Mouse (Mus musculus): ENCODE results near the gene Vat1. TPM values are rescaled to one million over a fixed set of nuclear protein-coding genes. Genes with fewer than 3 reads are reported as not detected.
A peak's percentile ranks its signal among the peaks of the same experiment; 100 is the strongest.
"Not testable (repeated sequence)": the region's sequence is repeated elsewhere in the genome, so short reads cannot be mapped to it uniquely, and the experiment has no call there.

The Vat1 gene
- polyA plus RNA-seq, 1 experiment: 94.2 TPM

- peaks cover 63% of the 10 kb centered on the region for H3K4me1 ChIP-seq
- TF ChIP-seq GATA1 (IDR thresholded peaks at IDR 0.05; ENCODE audit: borderline replicate concordance, low read length) (no peak), FLI1 (IDR thresholded peaks at IDR 0.05; ENCODE audit: low read length) (no peak)
- no peaks in the 10 kb centered on the region for H3K9me3 ChIP-seq
- H3K4me3 ChIP-seq (replicated peaks): peak overlapping the region; percentile 96
- peaks cover 52% of the 10 kb centered on the region for H3K27me3 ChIP-seq (replicated peaks)
- peaks cover 2% of the 10 kb centered on the region for H3K36me3 ChIP-seq (replicated peaks; ENCODE audit: low read length)
Observed at GRCm38 (mm10) chr11:101467477-101468262, 1.6 kb upstream of the Vat1 start.

GRCm38 (mm10) chr11:101466552-101466950, 521 bp upstream of the Vat1 start:
- peaks cover 43% of the 10 kb centered on the region for H3K27me3 ChIP-seq (replicated peaks)
- H3K4me1 ChIP-seq: peaks cover 69% of the 10 kb centered on the region
- H3K4me3 ChIP-seq (replicated peaks): peak overlapping the region; percentile 97
- not testable (repeated sequence) for H3K9me3 ChIP-seq
- peaks cover 13% of the 10 kb centered on the region for H3K36me3 ChIP-seq (replicated peaks; ENCODE audit: low read length)

- H3K4me3 ChIP-seq (replicated peaks): peak overlapping the region; percentile 97
- TF ChIP-seq FLI1 (IDR thresholded peaks at IDR 0.05; ENCODE audit: low read length): no peak
- TF ChIP-seq GATA1 (IDR thresholded peaks at IDR 0.05; ENCODE audit: borderline replicate concordance, low read length): no peak
- peaks cover 25% of the 10 kb centered on the region for H3K36me3 ChIP-seq (replicated peaks; ENCODE audit: low read length)
- peaks cover 30% of the 10 kb centered on the region for H3K27me3 ChIP-seq (replicated peaks)
- no peaks in the 10 kb centered on the region for H3K9me3 ChIP-seq
- peaks cover 69% of the 10 kb centered on the region for H3K4me1 ChIP-seq
Observed at GRCm38 (mm10) chr11:101465101-101465868, 745 bp downstream of the Vat1 start.

GRCm38 (mm10) chr11:101464211-101465100, 1.6 kb downstream of the Vat1 start, which contains the start of gene Rnd2:
TSS of gene Rnd2 (plus strand) at chr11:101464999.
- TF ChIP-seq GATA1 (IDR thresholded peaks at IDR 0.05; ENCODE audit: borderline replicate concordance, low read length) (no peak), FLI1 (IDR thresholded peaks at IDR 0.05; ENCODE audit: low read length) (no peak)
- Histone ChIP-seq H3K4me1 (peaks cover 69% of the 10 kb centered on the region), H3K36me3 (replicated peaks; ENCODE audit: low read length) (peaks cover 33% of the 10 kb centered on the region), H3K9me3 (no peaks in the 10 kb centered on the region), H3K27me3 (replicated peaks) (peaks cover 24% of the 10 kb centered on the region), H3K4me3 (replicated peaks) (peak within 1 kb of the TSS; percentile 97)

- H3K4me3 ChIP-seq (replicated peaks): peak overlapping the region; percentile 24
- H3K4me1 ChIP-seq: peaks cover 58% of the 10 kb centered on the region
- no peak for TF ChIP-seq GATA1 (IDR thresholded peaks at IDR 0.05; ENCODE audit: borderline replicate concordance, low read length)
- TF ChIP-seq FLI1 (IDR thresholded peaks at IDR 0.05; ENCODE audit: low read length): no peak
- no peaks in the 10 kb centered on the region for H3K9me3 ChIP-seq
- peaks cover 49% of the 10 kb centered on the region for H3K36me3 ChIP-seq (replicated peaks; ENCODE audit: low read length)
- H3K27me3 ChIP-seq (replicated peaks): peaks cover 12% of the 10 kb centered on the region
Observed at GRCm38 (mm10) chr11:101462583-101463440, 3.2 kb downstream of the Vat1 start.

- Histone ChIP-seq H3K36me3 (replicated peaks; ENCODE audit: low read length) (peaks cover 56% of the 10 kb centered on the region), H3K9me3 (no peaks in the 10 kb centered on the region), H3K4me3 (replicated peaks) (peak overlapping the region; percentile 24), H3K4me1 (peaks cover 57% of the 10 kb centered on the region), H3K27me3 (replicated peaks) (peaks cover 8% of the 10 kb centered on the region)
- TF ChIP-seq FLI1 (IDR thresholded peaks at IDR 0.05; ENCODE audit: low read length) (no peak), GATA1 (IDR thresholded peaks at IDR 0.05; ENCODE audit: borderline replicate concordance, low read length) (no peak)
Observed at GRCm38 (mm10) chr11:101462141-101462540, 3.9 kb downstream of the Vat1 start.

- H3K9me3 ChIP-seq: no peaks in the 10 kb centered on the region
- TF ChIP-seq GATA1 (IDR thresholded peaks at IDR 0.05; ENCODE audit: borderline replicate concordance, low read length) (no peak), FLI1 (IDR thresholded peaks at IDR 0.05; ENCODE audit: low read length) (no peak)
- peaks cover 39% of the 10 kb centered on the region for H3K4me1 ChIP-seq
- H3K36me3 ChIP-seq (replicated peaks; ENCODE audit: low read length): peaks cover 70% of the 10 kb centered on the region
- H3K4me3 ChIP-seq (replicated peaks): no peak overlapping the region
- peaks cover 6% of the 10 kb centered on the region for H3K27me3 ChIP-seq (replicated peaks)
Observed at GRCm38 (mm10) chr11:101460321-101460720, 5.7 kb downstream of the Vat1 start.

GRCm38 (mm10) chr11:101459716-101460115, 6.3 kb downstream of the Vat1 start:
- Histone ChIP-seq H3K27me3 (replicated peaks) (peaks cover 2% of the 10 kb centered on the region), H3K36me3 (replicated peaks; ENCODE audit: low read length) (peaks cover 75% of the 10 kb centered on the region), H3K4me1 (peaks cover 33% of the 10 kb centered on the region), H3K4me3 (replicated peaks) (no peak overlapping the region), H3K9me3 (no peaks in the 10 kb centered on the region)
- TF ChIP-seq GATA1 (IDR thresholded peaks at IDR 0.05; ENCODE audit: borderline replicate concordance, low read length): no peak
- TF ChIP-seq FLI1 (IDR thresholded peaks at IDR 0.05; ENCODE audit: low read length): no peak

- TF ChIP-seq GATA1 (IDR thresholded peaks at IDR 0.05; ENCODE audit: borderline replicate concordance, low read length) (no peak), FLI1 (IDR thresholded peaks at IDR 0.05; ENCODE audit: low read length) (no peak)
- Histone ChIP-seq H3K4me3 (replicated peaks) (no peak overlapping the region), H3K9me3 (no peaks in the 10 kb centered on the region), H3K4me1 (peaks cover 21% of the 10 kb centered on the region), H3K27me3 (replicated peaks) (peaks cover 2% of the 10 kb centered on the region), H3K36me3 (replicated peaks; ENCODE audit: low read length) (peaks cover 83% of the 10 kb centered on the region)
Observed at GRCm38 (mm10) chr11:101458217-101458616, 7.8 kb downstream of the Vat1 start.
